Mouse (Mus musculus) cortical plate, adult 2 months (tissue): ENCODE results near the gene Copz1.

Experiments
- CTCF ChIP-seq: fragments of 200-500 bp; IDR thresholded peaks from 2 replicates; pipeline ENCODE4 v1.5.1; 2011; ENCODE audit warnings: mild to moderate bottlenecking, control low read depth, low read length; ENCODE audit not compliant: insufficient read depth; ENCODE audit errors: extremely low read depth
- POLR2A ChIP-seq: fragments of 200-500 bp; IDR thresholded peaks from 2 replicates; pipeline ENCODE4 v1.6.1; 2011; ENCODE audit warnings: mild to moderate bottlenecking, low read length, control low read depth; ENCODE audit not compliant: insufficient read depth; ENCODE audit errors: extremely low read depth

DNA sequence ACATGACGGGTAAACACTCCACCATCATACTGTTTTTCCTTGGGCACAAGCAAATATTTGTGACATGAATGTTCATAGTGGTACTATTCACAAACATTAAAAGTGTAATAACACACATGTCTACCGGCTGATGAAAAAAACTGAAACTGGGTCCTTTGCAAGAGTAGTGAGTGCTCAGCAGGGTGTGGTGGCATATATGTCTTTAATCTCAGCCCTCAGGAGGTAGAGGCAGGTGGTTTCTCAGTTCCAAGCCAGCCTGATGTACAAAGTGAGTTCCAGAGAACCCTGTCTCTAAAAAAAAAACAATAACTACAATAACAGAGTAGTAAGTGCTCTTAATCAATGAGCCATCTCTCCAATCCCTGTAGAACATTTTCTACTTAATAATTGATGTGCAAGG lies 7.7 kb upstream of the Copz1 start:
- TF ChIP-seq CTCF (no peak), POLR2A (no peak)
